ENCODE assay signal across 9 mouse cellular contexts in the genomic region with DNA sequence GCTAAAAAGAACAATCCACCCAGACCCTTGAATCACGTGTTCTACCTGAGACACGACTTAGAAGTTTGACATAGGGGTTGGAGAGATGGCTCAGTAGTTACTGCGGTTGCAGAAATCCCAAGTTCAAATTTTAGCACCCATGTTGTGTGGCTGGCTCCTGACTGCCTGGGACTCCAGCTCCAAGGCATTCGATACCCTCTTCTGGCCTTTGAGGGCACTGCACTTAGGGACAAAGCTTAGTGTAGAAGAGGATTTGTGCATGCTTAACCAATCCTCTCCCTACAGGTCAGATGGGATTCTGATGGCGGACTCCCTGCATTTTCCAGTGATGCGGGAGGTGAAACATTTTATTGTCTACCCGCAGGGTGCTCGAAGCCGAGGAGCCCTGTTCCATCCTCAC. TPM values are rescaled to one million over a fixed set of nuclear protein-coding genes. Genes with fewer than 3 reads are reported as not detected.
DNase-seq lines count a peak whose midpoint lies in the region; ATAC-seq and TF ChIP-seq lines count a peak whose summit lies in the region.
"Had no signal": no experiment of that assay in that cellular context is flagged by ENCODE, and none has a peak within 500 bp of the region (broad histone marks: within the 10 kb centered on the region; RNA-seq: fewer than 3 reads in every experiment).

No protein-coding gene starts in this region.

- no peak for TF ChIP-seq POLR2A in brain, embryonic 14.5 days (IDR thresholded peaks at IDR 0.05; ENCODE audit: borderline replicate concordance, extremely low read depth, insufficient read depth, insufficient read length, poor library complexity, severe bottlenecking)

- H3K27me3 ChIP-seq in kidney, embryonic 14.5 days (ENCODE audit: control insufficient read depth, insufficient read depth, low read length): no peaks in the 10 kb centered on the region
- H3K27me3 ChIP-seq in E14TG2a.4 (ENCODE audit: insufficient read depth, low read length): no peaks in the 10 kb centered on the region
- H3K27me3 ChIP-seq: liver, embryonic 15.5 days had no signal

- H3K9ac ChIP-seq in kidney, embryonic 14.5 days (ENCODE audit: low read depth, low read length): no peak overlapping the region
- H3K9ac ChIP-seq: liver, embryonic 15.5 days had no signal

- ATAC-seq in kidney, embryonic 14.5 days (ENCODE audit: low FRiP score, low TSS enrichment): no peak
- peak; percentile 94 for ATAC-seq in megakaryocyte progenitor cell, adult 5-6 weeks (replicated peaks; ENCODE audit: poor library complexity)

- no peak overlapping the region for H3K27ac ChIP-seq in kidney, embryonic 14.5 days (ENCODE audit: low read depth, low read length)
- H3K27ac ChIP-seq: liver, embryonic 15.5 days had no signal

- H3K4me1 ChIP-seq in kidney, embryonic 14.5 days (ENCODE audit: control insufficient read depth, insufficient read depth, low read length): no peaks in the 10 kb centered on the region
- peaks cover 38% of the 10 kb centered on the region for H3K4me1 ChIP-seq in E14TG2a.4 (replicated peaks; ENCODE audit: low read depth, low read length)

- whole genome bisulfite sequencing in kidney, embryonic 14.5 days: 88% methylated on average over 9 of the region's 9 CpGs

- H3K4me2 ChIP-seq in kidney, embryonic 14.5 days (replicated peaks; ENCODE audit: low read depth, low read length): no peak overlapping the region
- H3K4me2 ChIP-seq: liver, embryonic 15.5 days had no signal

- H3K9me3 ChIP-seq in kidney, embryonic 14.5 days (ENCODE audit: control insufficient read depth, low read length): no peaks in the 10 kb centered on the region
- H3K9me3 ChIP-seq in E14TG2a.4 (ENCODE audit: low read length): no peaks in the 10 kb centered on the region
- H3K9me3 ChIP-seq: liver, embryonic 15.5 days had no signal

- peak; percentile 59 for DNase-seq in kidney, adult 18-20 months
- DNase-seq in brain, embryonic 14.5 days (ENCODE audit: low read depth): peak; percentile 66
- DNase-seq in frontal cortex, postnatal 36 days (ENCODE audit: low spot score in 2 of 2): peak; percentile 32 to 73
- DNase-seq in kidney, postnatal 4 days: peak; percentile 70 to 75
- peak; percentile 45 for DNase-seq in thymus, postnatal 25 days

- no peak overlapping the region for H3K4me3 ChIP-seq in kidney, embryonic 14.5 days (ENCODE audit: low read length)
- no peak overlapping the region for H3K4me3 ChIP-seq in E14TG2a.4 (replicated peaks; ENCODE audit: low read length)
- H3K4me3 ChIP-seq: liver, embryonic 15.5 days had no signal

- H3K36me3 ChIP-seq in kidney, embryonic 14.5 days (ENCODE audit: control insufficient read depth, insufficient read depth, low read length): no peaks in the 10 kb centered on the region
- no peaks in the 10 kb centered on the region for H3K36me3 ChIP-seq in E14TG2a.4 (ENCODE audit: insufficient read depth, low read length)
- H3K36me3 ChIP-seq: liver, embryonic 15.5 days had no signal

- TF ChIP-seq CTCF in E14TG2a.4 (conservative IDR thresholded peaks at IDR 0.05; ENCODE audit: low read length): peak; percentile 76
- peak; percentile 64 for TF ChIP-seq CTCF in brain, embryonic 14.5 days (IDR thresholded peaks at IDR 0.05; ENCODE audit: borderline replicate concordance, extremely low read depth, insufficient read depth, insufficient read length)

RNA-seq across cellular contexts. Expression of gene Cxadr, which starts 15.6 kb away (rescaled TPM):
- 22.1 and 25.7 TPM in 2 replicates for polyA plus RNA-seq in kidney, embryonic 14.5 days (2014; fragmentation: Nextera tagmentation; extraction: Ambion mirVana)
- 82.6 and 124 TPM in 2 replicates for polyA plus RNA-seq in brain, embryonic 14.5 days (2012; rRNA removed)
- 1.6 and 1.9 TPM in 2 replicates for total RNA-seq in megakaryocyte progenitor cell, adult 5-6 weeks (2015)
- total RNA-seq in megakaryocyte progenitor cell, adult 5-6 weeks (2017): 2.7 and 7.5 TPM in 2 replicates
